Mouse (Mus musculus) cerebellum, postnatal 14 days (tissue): ENCODE measurements around the gene Pold3.
"Not testable (repeated sequence)": the region's sequence is repeated elsewhere in the genome, so short reads cannot be mapped to it uniquely, and the experiment has no call there.

Source experiments
- DNase-seq, 2 experiments: peaks; one replicate each; pipeline ENCODE4 v3.0.0; 2021; ENCODE audit warnings: mixed read lengths in 2 of 2

The Pold3 gene

GRCm38 (mm10) chr7:100108341-100108740 is 13.0 kb downstream of the Pold3 start:
- peak; percentile 60 to 67 for DNase-seq

DNA sequence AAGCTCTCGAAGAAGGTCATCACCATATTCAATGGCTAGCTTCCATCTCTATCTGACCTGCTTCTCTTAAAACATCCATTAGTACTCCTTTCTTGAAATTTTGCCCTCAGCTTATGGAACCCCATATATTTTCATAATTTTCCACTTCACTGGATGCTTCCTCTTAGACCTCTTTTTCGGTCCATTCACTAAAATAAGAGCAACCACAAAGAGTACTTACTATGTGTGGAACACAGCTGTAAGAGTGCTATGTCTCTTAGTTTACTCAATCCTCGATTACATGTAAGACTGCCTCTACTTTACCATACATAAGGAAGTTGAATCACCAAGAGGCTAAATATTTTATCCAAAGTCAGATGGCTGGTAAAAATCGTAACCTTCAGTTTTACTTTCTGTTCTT is 16.7 kb downstream of the Pold3 start:
- DNase-seq, result no peak

GRCm38 (mm10) chr7:100100031-100100595 is 21.3 kb downstream of the Pold3 start:
- DNase-seq, result no peak

DNA sequence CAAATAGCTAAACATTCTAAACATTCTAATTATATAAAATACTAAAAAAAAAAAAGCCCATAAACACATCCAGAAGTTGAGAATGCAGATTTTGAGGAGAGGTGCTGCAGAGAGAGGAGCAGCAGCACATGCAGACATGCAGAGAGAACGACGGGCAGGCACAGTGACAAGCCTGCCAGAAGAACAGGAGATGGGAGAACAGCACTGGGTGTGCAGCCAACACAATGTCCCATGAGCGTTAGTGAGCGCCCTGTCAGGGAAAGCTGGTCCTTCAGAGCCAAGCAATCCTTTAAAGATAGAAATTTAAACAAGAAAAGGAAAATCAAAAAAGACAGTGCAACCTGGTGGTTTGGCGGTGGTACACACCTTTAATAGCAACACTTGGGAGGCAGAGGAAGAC is 34.5 kb downstream of the Pold3 start:
- DNase-seq, result no peak

GRCm38 (mm10) chr7:100086159-100086755 is 35.1 kb downstream of the Pold3 start:
- no peak for DNase-seq

DNA sequence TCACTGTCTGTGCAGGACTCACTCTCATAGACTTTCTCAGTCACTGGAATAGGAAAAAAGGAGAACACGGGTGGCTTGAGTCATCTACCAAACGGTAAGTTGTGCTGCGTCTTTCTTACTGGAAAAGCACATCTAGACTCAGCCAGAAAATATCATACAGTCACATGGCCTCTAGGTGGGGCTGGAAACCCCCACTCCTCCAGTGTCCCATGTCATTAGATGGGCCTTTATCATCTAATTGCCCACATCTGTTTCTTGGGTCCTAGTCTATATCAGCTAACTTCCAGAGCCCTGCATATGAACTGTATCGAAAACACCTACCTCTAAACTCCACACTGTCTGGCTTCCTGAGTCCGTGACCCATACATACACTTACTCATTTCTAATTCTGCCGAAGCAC is 37.6 kb downstream of the Pold3 start:
- no peak for DNase-seq

DNA sequence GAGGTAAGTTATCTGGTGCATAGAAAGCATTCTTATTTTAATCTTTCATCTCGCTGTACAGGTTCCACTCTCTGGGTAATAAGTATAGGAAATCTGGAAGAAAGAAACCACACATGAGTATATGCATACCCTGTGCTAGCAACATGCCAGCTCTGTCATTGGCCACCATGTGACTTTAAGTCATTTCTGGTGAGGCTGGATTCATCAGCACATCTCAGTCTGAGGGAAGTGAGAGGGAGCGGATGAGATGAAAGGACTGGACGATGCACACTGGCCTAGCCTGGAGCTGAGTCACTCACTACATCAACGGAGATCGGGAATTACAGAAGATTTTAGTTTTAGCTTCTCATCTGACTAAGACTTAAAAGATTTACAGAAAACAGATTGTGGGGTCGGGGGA is 38.5 kb downstream of the Pold3 start:
- DNase-seq, result no peak

DNA sequence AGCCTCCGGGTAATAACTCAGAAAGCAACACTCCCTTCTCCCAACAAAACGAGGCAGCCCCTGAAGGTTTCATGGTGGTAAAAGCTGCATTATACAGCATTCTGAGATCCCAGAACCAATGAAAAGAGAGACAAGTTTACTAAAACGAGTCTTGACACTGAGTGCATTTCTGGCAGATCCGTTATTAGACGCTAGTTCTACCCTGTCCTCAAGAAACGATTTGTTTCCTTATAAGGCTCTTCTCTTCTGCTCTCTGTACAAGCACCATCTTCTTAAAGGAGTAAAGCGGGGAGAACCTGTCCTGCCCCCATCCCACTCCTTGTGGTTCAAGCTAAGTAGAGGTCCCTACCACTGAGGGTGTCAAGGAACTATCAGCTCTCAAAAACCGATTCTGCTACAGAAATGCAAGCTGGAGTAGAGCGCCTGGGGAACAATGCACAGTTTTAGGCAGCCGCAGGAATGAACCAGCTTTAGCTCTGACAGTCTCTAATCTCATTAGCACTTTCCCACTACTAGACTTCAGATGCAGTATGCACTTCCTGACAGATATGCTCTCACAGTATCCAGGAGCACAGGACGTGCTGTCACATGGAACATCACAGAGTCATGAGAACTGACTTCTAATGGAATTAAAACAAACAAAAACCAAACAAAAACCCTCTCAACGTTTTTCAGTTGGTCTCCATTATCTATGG is 41.1 kb downstream of the Pold3 start:
- DNase-seq, result no peak

DNA sequence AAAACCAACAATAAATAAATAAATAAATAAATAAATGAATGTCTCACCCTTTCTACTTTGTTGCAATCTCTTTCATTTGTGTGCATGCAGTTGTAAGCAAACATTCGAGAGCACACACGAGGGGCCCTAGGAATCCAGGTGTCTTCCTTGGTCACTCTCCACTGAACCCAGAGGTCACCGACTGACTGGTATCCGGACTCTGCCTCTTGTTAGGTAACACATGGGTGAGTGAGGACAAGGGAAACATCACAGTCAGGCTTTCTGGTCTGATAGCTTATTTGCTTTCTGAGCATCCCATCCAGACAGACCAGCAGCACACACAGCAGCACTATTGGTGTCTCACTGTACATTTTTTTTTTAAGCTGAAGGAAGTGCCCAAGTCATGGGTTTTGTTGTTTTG is 44.3 kb downstream of the Pold3 start:
- no peak for DNase-seq

DNA sequence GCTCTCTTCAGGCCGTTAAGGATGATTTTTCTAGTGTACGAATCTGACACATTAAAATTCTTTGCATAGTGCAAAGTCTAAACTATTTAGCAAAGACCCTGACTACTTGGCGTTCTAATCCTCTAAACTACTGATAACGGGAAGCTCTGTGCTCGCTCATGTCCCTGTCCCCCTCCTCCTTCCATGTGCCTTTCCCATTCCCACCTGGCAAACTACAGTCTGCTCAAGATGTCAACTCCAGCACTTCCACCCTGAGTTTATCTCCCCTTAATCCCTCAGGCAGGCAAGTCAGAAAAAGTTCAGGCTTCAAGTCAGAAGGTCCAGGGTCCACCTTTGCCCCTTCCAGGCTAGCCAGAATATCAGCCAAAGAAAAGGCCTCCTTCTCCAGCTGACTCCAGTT is 45.1 kb downstream of the Pold3 start:
- DNase-seq, result no peak

GRCm38 (mm10) chr7:100073959-100074358 is 47.4 kb downstream of the Pold3 start:
- peak; percentile 18 to 35 for DNase-seq

- DNase-seq, result not testable (repeated sequence)
Measured at GRCm38 (mm10) chr7:100052991-100053390, 68.4 kb downstream of the Pold3 start.

DNA sequence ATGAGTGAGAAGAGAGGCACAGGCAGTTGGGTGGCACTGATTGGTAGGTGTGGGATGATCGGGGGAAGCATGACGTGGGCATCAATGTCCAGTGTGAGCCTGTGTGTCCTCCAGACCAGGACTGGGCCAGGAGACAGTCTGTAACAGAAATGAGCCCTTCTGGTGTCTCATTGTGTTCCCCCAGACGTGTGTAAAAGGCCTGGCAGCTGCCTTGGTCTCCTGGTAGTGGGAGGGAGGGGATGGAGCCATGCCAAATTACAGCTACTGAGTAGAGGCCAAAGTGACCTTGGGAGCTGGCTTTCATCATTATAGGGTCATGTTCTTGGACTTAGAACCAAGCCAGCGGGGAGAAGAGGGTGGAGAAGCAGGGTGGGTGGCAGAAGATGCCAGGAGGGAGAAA is 69.5 kb downstream of the Pold3 start:
- peak; percentile 36 to 72 for DNase-seq

- DNase-seq, result peak; percentile 51 to 66
Measured at GRCm38 (mm10) chr7:100046486-100046885, 74.9 kb downstream of the Pold3 start.

- DNase-seq, result peak; percentile 85 to 86
Measured at GRCm38 (mm10) chr7:100043605-100044031, 77.7 kb downstream of the Pold3 start.

DNA sequence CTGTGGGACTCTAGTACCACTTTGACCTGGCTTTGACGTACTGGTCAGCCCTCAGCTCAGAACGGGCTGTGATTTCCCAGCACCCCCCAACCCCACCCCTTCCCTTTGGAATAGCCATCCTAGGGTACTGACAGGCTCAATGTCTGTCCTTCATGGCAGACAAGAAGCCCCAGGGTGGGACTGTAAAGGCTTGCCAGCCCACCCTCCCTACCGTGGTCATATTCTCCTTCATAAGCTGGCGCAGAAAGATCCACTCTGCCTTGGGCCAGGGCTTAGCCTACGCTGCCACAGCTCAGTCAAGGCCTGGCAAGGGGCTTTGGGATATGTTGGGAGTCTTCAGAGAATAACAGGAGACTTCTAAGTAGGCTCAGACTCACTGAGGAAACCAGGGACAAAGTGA is 78.3 kb downstream of the Pold3 start:
- DNase-seq, result peak; percentile 55 to 63

DNA sequence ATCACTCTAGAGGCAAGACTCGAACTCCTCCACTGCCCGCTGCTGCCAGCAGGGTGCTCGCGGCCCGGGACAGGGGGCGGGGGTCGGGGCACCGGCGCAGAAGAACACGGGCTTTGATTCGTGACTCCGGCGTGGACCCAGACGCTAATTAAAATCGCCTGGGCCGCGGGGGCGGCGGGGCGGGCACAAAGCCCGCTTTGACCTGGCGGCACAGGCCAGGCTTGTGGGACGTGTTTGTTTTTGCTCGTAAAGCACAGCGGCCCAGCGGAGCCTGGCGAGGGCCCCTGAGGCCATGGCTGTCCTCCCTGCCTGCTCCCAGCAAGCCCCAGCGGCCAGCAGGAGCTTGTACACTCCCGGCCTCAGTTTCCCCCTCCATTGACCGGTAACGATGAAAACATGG is 79.2 kb downstream of the Pold3 start:
- peak in 1 of 2 experiments; percentile 36 for DNase-seq

GRCm38 (mm10) chr7:100036495-100036894 is 84.9 kb downstream of the Pold3 start:
- peak; percentile 75 to 79 for DNase-seq

GRCm38 (mm10) chr7:100036050-100036449 is 85.3 kb downstream of the Pold3 start:
- peak; percentile 78 to 82 for DNase-seq

GRCm38 (mm10) chr7:100034815-100035463 is 86.4 kb downstream of the Pold3 start:
- DNase-seq, result peak; percentile 57 to 65

GRCm38 (mm10) chr7:100033672-100034071 is 87.7 kb downstream of the Pold3 start:
- no peak for DNase-seq
